Mouse (Mus musculus) c-Kit-negative CD71-positive TER-119-positive erythroid progenitor cells, embryonic 14.5 days (primary cell): Measurements from ENCODE around the gene Plxnb3.
"Not testable (repeated sequence)": the region's sequence is repeated elsewhere in the genome, so short reads cannot be mapped to it uniquely, and the experiment has no call there.

Experiments used
- DNase-seq: peaks from one replicate; pipeline ENCODE4 v3.0.0-alpha.2; 2013; ENCODE audit warnings: low read depth, low spot score

The Plxnb3 gene

DNA sequence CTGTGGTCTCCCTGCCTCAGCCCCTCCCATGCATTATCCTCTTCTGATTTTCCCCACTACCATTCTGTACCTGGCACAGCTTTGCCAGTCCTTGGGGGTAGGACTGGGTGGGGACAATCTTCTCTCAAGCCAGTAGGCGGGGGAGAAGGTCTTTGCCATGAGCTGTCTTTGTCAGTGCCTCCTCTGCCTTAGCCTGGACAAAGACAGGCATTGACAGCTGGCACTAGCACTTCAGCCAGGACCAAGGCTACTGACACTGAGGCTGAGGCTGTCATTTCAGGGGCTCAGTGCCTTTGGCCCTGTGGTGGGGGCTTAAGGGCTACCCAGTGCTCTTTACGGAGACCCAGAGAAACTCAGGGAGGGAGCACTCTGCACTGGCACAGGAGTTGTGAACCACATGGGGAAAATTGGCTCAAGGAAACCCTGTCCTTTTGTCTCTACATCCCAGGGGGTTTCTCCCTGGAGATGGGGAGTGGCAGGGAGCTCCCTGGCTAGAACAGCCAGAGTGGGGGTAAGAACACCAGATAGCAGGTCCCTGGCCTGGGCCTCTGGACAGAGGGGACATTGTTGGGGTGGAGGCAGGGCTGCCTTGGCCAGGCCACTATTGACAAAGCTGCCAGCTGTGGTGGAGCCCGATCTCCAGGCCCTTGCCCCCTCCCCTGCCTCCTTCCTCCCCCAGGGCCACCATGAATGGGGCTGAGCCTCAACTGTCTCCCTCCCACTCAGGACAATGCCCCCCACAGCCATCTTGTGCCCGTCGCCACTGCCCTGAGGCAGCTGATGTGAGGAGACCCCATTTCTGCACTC, at the start of gene Plxnb3:
Gene Plxnb3 (plus strand): TSS at position 757 of the 807 bp plus-strand sequence.
- no peak for DNase-seq

DNA sequence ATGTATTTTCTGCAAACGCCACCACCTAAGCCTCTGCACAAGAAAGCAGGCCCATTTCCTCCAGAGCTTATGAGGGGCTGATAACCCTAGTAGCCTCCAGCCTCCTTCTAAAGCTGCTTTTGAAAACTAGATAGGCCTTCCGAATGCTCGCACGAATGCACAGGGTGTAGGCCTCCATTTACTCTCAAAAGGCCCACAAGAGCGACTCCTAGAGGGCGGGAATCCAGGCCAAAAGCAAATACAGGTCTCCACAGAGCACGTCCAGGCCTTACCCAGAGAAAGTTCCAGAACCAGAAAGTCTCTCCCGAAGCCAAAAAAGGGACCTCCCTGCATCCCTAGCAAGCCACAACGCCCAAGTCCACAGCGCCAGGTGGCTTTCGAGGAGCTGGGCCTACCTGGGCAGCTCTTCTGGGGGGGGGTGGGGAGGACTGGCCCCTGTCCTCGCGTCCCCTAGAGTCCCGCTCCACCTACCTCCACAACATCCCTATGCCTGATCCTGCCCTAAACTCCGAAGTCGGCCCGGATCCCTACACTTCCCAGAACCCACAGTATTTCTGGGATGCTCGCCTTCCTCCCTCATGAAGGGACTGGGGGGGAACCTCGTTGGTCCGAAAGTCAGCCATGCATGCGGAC, 41.3 kb upstream of the Plxnb3 start:
- no peak for DNase-seq

DNA sequence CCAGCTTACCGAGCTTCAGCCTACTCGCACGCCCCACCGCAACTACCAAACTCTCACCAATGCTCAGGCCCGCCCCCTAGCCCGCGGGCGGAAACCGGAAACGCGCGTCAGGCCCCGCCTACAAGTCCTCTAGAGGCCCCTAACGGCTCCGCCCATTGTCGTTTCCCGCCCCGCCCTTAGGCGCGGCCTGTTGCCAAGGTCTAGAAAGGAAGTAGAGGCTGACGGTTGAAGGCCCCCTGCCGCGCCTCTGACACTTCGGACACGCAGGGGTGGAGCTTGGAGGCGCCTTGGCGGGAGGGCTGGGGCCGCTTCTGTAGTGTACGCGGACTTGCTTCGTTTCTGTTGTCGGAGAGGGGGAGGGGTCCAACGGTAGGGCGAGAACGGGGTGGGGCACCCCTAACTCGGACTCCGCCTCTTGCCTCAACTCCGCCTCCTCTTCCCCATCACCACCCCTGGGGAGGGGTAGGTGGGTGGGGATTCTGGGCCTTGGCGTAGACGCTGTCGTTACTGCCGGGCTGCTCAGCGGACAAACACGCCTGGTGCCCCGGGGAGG, 40.7 kb upstream of the Plxnb3 start, which contains the start of the genes Bcap31 and Abcd1:
Gene Bcap31 (minus strand): TSS at position 67 of the 553 bp plus-strand sequence.
Gene Abcd1 (plus strand): TSS at position 489 of the 553 bp plus-strand sequence.
- DNase-seq, result peak; percentile 90

DNA sequence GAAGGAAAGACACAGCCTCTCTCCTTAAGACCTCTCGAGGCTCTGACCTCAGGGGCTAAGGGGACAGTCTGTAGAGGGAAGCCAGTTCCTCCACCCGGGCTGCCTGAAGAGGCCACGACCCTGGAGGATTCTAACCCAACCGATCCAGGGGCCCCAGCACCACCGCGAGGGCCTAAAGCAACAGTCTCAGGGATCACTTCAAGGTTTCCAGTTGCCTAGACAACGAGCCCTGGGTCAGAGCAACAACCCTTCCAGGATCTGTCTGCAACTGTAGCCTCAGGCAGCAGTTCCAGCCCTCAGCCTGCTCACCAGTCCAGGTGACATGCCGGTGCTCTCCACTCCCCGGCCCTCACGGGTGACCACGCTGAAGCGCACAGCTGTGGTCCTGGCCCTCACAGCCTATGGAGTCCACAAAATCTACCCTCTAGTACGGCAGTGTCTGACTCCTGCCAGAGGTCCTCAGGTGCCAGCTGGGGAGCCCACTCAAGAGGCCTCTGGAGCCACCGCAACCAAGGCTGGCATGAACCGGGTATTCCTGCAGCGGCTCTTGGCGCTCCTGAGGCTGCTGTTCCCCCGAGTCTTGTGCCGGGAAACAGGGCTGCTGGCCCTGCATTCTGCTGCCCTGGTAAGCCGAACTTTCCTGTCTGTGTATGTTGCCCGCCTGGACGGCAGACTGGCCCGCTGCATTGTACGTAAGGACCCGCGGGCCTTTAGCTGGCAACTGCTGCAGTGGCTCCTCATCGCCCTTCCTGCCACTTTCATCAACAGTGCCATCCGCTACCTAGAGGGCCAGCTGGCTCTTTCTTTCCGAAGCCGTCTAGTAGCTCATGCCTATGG, 40.0 kb upstream of the Plxnb3 start:
- peak; percentile 36 for DNase-seq

DNA sequence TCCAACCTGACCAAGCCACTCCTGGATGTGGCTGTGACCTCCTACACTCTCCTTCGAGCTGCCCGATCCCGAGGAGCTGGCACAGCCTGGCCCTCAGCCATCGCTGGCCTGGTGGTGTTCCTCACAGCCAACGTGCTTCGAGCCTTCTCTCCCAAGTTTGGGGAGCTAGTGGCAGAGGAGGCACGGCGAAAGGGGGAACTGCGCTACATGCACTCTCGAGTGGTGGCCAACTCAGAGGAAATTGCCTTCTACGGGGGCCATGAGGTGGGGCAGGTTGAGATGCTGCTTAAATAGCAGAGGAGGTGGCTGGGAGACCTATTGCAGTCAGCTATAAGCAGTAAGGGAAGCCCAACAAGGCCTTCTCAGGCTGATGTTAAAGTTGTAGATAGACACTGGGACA, 39.2 kb upstream of the Plxnb3 start:
- DNase-seq, result no peak

DNA sequence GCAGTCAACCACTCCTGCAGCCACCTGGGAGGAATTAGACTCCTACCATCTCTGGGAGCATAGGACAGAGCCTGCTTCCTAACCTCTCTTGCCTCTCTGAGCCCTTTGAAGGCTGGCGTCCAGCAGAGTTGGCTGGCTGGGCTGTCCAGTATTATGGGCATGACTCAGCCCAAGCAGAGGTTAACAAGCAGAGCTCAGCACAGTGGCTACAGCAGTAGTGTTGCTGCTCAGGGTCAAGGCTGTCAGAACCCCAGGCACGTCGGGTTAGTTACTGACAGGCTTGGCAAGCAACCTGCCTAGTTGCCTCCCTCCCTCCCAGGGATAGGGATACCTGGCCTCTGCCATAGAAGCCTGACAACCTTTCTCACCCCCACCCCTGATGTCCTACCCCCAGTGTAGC, 38.6 kb upstream of the Plxnb3 start:
- no peak for DNase-seq

DNA sequence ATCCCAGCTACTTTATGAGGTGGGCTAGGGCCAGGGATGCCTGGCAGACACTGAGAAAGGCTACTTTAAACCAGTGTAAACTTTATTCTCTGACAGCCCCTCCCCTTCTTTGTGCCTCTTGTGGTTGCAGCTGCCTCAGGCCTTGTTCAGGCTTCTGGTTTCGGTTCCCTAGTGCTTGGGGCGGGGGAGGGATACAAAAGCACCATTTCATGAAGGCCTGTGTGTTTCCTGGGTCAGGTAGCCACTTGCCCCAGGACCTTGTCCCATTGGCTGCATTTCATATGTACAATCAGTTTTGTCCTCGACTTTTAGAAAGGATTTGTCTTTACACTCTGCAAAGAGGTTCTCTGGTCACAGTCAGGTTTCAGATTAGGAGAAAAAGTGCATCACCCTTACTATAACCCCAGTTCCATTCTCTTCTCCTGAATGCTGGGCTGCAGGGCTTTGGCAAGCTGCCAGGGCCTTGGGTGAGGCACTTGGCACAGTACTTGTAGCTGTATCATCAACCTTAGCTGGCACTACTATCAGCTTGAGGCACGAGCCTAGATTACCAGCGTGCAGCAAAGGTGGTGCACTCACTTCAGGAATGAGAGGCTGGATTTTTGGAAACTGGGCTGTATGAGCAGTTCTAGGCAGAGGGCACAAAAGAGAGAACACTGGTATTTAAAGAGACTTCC, 38.1 kb upstream of the Plxnb3 start:
- DNase-seq, result no peak

DNA sequence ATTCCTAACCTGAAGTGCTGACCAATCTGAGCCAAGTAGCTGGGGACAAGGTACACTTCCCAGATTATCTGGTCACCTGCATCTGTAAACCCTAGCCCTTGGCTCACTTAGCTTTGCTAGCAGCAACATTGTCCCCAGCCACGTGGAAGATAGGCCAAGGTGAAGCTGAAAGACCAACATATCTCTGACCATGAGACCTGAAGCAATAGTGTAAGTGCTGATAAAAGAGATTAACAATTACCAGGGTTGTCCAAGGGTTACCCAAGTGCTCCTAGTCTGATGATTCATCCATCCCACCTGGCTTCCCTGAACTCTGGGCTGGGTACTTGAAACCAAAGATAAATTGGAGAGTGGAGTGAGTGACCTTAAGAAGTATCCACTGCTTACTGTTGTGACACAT, 26.0 kb upstream of the Plxnb3 start:
- DNase-seq, result no peak

DNA sequence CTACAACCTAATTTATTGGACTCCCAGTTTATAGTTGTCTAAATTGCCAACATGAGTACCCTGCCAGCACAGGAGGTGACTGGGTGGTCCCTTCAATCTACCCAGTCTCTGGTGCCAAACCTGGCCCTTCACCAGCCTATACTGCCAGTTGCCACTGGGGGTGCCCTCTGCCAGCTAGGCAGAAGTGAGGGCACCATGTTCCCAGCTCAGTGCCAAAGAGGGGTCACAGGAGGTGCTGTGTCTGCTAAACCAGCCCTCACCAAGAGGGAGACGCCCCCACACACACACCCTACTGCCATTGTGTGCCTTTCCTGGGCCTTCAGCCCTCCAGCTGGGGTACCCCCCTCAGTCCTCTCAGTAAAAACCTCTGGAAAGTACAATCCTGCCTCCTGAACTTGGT, 18.7 kb upstream of the Plxnb3 start:
- no peak for DNase-seq

DNA sequence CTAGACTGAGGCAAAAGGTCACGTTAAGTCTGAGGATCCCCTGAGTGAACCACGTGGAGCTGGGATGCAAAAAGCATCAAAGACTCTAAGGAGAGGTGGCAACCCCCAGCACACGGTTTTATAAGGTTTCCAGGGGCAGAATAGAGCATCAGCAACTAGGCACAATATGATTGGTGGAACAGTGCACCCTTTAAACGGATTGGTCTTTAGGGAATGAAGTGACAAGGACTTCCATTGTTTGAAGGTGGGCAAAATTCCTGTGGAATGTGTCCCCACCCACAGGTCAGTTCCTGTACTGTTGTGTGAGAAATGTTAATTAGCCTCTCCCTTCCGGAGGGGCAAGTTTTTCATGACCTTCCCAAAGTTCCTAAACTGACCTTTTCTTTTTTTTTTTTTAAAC, 17.7 kb upstream of the Plxnb3 start:
- no peak for DNase-seq

DNA sequence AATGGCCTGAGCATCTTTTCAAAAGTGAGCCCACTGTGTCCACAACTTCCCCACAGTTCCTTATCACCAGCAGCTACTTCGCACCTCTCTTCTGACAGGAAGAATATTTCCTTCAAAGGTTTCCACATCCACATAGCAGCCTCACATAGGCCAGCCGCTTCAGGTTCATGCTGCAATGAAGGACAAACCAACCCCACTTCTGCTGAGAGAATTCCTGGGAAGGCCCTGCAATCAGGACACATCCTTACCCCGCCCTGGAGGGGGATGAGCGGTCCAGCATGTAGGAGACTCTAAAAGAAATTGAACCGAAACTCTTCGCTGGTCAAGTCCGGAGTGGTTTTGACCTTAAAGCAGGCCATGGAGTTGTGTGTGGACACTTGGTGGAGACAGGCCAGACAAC, 17.0 kb upstream of the Plxnb3 start:
- DNase-seq, result not testable (repeated sequence)

DNA sequence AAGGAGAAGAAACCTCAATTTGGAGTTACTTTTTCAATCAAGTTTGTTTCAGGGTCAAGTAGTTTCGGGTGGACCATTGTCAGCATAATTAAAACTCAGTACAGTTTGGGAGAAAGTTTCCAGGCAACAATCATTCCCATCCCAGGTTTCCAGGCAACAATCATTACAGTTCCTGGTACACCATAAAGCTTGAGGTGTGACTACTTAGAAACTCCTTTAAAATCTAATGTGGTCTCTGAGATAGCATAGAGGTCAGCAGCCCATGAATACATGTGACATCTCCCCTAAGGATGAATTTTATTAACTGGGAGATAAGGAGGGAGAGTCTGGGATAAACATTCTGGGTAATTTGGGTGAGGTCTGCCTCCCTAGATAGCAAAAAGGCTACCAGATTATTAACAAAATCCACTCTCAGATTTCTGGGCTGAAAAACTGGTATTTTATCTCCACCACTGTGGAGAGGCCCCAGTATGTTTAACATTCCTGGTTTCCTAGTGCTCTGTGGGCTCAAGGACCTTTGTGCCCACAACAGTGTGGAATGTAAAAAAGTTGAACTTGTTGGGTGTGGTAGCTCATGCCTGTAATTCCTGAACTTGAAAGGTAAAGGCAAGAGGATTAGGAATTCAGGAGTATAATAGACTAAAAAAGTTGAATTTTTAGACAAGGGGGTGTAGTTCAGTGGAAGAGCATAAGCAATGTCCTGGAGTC, 12.0 kb upstream of the Plxnb3 start:
- DNase-seq, result no peak

DNA sequence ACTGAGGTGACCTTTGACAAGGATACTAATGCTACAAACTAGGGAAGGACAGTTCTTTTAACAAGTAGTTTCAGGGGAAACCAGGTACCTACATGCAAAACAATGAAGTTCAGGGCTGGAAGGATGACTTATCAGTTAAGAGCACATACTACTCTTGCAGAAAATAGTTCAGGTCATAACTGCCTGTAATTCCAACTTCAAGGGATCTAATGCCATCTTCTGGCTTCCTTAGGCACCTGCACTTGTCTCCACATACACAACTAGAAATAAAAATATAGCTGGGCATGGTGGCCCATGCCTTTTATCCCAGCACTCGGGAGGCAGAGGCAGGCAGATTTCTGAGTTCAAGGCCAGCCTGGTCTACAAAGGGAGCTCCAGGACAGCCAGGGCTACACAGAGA, 7.9 kb upstream of the Plxnb3 start:
- DNase-seq, result no peak

DNA sequence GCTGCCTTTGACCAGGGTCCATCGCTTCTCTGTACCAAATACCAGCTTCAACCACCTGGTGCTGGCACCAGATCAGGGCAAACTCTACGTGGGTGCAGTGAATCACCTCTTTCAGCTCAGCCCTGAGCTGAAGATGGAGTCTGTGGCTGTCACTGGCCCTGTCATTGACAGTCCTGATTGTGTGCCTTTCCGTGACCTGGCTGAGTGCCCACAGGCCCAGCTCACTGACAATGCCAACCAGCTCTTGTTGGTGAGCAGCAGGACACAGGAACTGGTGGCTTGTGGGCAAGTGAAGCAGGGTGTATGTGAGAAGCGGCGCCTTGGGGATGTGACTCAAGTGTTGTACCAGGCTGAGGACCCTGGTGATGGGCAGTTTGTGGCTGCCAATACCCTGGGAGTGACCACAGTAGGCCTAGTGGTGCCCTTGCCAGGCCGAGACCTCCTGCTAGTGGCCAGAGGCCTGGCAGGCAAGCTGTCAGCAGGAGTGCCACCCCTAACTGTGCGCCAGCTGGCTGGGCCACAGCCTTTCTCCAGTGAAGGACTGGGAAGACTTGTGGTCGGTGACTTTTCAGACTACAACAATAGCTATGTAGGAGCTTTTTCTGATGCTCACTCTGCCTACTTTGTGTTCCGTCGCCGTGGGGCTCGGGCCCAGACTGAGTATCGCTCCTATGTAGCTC, 1.9 kb downstream of the Plxnb3 start:
- no peak for DNase-seq

DNA sequence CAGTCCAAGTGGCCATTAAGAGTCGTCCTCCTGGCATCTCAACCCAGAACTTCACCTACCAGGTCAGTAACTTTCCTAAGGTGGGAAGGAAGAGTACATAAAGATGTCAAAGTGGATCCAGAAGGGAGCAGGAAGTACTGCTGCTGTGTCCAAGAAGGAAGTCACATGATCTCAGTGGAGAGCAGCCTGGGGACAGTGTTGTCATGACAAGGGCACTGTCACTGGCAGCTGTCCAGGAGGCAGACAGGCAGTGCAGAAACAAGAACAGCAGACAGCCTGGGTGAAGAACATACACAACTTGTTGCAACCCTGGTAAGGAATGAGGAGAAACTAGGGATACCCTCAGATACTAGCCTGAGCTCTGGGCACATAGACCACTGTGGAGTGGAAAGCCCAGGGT, 8.4 kb downstream of the Plxnb3 start:
- DNase-seq, result no peak

DNA sequence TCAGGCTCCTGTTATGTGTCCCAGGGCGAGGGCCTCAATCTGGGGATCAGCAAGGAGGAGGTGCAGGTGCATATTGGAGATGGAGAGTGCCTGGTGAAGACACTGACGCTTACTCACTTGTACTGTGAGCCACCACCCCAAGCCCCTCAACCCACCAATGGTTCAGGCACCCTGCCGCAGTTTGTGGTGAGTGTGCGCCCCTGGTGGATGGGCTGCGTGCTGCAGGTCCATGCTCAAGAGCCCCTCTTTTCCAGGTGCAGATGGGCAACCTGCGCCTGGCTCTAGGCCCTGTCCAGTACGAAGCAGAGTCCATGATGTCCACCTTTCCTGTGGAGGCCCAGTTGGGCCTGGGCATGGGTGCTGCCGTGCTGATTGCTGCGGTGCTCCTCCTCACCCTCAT, 10.4 kb downstream of the Plxnb3 start:
- DNase-seq, result no peak

DNA sequence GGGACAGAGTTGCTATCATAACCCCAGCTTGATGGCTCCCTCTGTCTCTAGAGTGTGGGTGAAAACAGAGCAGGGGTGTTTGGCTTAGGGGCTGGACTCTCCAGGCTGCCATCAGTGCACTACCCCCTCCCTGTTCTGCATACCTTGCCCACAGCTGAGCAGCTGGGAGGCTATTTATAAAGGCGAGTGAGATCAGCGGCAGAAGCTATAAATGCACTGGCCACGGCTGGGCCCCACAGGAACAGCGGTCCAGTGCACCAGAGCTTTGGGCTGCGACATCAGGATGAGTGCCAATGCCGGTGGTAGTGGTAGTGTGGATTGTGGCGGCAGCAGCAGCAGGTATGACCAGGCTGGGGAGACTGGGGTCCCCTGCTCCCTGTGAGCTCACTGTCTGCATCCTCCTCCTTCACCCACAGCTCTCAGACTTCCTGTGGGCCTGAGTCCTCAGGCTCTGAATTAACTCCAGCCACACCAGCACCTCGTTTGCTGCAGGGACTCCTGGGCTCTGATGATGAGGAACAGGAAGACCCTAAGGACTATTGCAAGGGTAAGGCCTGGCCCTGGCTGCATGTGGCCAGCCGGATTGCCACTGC, 17.4 kb downstream of the Plxnb3 start, which contains the start of gene Srpk3:
Gene Srpk3 (plus strand): TSS at position 238 of the 593 bp plus-strand sequence.
- no peak for DNase-seq

DNA sequence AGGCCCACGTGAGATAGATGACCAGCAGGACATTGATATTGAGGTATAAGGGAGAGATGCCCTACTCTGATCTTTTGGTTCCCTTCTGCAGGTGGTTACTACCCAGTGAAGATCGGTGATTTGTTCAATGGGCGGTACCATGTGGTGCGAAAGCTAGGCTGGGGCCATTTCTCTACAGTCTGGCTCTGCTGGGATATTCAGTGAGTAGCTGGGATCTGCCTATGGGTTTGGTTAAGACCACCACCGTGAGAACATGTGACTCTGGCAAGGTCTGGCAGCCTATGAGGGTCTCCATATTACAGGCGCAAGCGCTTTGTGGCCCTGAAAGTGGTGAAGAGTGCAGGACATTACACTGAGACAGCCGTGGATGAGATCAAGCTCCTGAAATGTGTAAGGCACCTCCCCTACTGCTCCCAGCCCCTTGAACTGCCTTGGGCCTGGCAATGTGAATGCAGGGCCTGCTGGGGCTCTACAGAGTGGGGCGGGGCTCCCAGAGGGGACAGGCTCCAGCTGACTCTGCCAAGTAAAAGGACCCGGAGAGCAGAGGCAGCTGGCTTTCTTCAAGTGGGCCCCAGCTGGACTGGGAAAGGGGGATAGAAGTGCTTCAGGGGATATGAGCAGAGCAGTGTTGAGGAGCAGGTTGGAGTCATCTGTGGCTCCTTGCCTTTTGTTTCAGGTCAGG, 18.1 kb downstream of the Plxnb3 start:
- DNase-seq, result no peak

DNA sequence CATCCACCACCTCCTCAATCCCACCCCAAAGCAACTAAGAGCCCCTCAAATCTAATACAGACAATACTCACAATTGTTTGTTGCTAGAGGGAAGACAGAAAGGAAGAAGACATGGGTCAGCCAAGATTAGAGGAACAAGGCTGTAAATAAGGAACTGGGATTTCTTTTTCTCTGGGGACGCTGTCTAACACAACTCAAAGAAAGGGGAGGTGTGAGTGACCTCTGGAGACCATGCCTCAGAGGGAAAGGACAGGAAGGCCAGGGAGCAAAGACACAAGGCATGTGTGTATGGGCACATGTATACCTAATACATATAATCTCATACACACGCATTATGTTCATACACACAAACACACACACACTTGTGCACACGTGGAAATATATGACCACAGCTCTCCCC, 25.3 kb downstream of the Plxnb3 start:
- no peak for DNase-seq
